Mouse (Mus musculus): Measurements from ENCODE around the gene Cntn4. TPM values are rescaled to one million over a fixed set of nuclear protein-coding genes. Genes with fewer than 3 reads are reported as not detected.
"Not testable (repeated sequence)": the region's sequence is repeated elsewhere in the genome, so short reads cannot be mapped to it uniquely, and the experiment has no call there.

Gene Cntn4
- polyA plus RNA-seq, 1 experiment, result 9.0 TPM

DNA sequence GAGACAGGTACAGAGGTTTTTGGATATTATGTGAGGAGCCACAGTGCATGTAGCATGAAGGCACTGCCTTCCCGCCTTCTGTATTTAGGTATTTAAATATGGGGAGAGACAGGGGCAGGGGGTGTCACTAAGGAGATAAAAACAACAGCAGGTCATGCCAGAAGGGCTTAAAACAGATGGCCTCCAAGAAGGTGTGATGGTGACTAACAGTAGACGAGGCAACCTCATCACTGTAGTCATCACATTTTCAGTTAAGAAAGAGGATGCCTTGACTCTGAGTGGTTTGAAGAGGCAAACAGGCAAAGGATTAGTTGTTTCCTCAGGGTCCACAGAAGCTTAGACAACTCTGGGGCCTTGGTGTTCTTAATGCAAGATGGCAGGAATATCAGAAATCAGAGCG is 655.0 kb downstream of the Cntn4 start:
- TF ChIP-seq POLR2A (IDR thresholded peaks at IDR 0.05; ENCODE audit: borderline replicate concordance, extremely low read depth, insufficient read depth, insufficient read length, poor library complexity, severe bottlenecking) (no peak), CTCF (IDR thresholded peaks at IDR 0.05; ENCODE audit: borderline replicate concordance, extremely low read depth, insufficient read depth, insufficient read length) (no peak)
- DNase-seq (ENCODE audit: low read depth), result no peak

DNA sequence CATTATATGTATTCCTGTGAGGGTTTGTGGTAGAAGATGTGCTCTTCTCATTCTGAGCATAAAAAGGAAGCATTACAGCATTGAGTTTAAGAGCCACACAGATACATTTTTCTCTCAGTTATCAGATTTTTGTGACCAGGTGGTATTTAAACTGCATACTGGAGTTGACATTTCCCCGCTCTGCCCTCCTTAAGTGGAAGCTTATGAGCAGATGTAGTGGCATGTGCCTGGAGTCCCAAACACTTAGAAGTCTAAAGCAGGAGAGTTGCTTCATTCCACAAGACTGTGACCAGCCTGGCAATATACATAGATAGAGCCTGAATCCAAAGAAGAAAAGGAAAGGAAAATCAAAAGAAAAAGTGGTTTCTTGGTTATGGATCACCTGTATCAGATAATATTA is 655.5 kb downstream of the Cntn4 start:
- TF ChIP-seq CTCF (IDR thresholded peaks at IDR 0.05; ENCODE audit: borderline replicate concordance, extremely low read depth, insufficient read depth, insufficient read length), result no peak
- no peak for TF ChIP-seq POLR2A (IDR thresholded peaks at IDR 0.05; ENCODE audit: borderline replicate concordance, extremely low read depth, insufficient read depth, insufficient read length, poor library complexity, severe bottlenecking)
- DNase-seq (ENCODE audit: low read depth), result no peak

DNA sequence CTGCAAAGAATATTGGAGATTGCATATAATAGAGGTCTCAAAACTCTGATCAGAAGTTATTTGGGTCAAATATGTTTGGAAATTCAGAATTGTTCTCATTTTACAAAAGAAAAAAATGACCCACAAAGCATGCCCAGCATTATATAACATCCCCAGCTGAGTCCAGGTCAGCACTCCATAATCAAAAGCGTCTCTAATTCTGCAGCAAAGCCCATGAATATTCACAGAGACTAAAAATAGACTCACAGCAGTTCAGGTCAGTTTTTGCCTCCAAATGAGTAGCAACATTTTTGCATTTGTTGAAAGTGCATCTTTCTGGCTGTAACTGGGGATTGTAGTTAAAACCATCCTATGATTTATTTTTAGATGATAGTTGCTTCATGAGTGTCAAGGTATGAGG is 657.6 kb downstream of the Cntn4 start:
- TF ChIP-seq POLR2A (IDR thresholded peaks at IDR 0.05; ENCODE audit: borderline replicate concordance, extremely low read depth, insufficient read depth, insufficient read length, poor library complexity, severe bottlenecking) (no peak), CTCF (IDR thresholded peaks at IDR 0.05; ENCODE audit: borderline replicate concordance, extremely low read depth, insufficient read depth, insufficient read length) (no peak)
- no peak for DNase-seq (ENCODE audit: low read depth)

DNA sequence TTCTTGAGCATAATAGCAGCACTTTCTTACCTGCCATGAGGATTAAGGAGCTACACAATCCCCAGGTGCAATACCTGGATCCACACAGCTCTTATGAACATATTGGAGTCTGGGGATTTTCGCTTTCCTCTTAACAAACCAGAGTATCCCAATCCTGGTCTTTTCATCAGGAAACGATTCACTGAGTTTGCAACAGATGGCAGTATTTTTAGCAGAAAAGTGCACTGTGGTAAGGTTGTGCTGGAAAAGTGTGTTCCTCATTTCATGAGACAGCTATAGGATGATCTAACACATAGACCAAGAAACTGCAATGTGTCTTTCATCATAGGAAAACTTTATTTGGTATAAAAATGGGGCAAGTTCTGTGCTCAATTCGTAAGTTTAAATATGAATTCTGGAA is 659.3 kb downstream of the Cntn4 start:
- no peak for TF ChIP-seq POLR2A (IDR thresholded peaks at IDR 0.05; ENCODE audit: borderline replicate concordance, extremely low read depth, insufficient read depth, insufficient read length, poor library complexity, severe bottlenecking)
- no peak for TF ChIP-seq CTCF (IDR thresholded peaks at IDR 0.05; ENCODE audit: borderline replicate concordance, extremely low read depth, insufficient read depth, insufficient read length)
- DNase-seq (ENCODE audit: low read depth), result no peak

DNA sequence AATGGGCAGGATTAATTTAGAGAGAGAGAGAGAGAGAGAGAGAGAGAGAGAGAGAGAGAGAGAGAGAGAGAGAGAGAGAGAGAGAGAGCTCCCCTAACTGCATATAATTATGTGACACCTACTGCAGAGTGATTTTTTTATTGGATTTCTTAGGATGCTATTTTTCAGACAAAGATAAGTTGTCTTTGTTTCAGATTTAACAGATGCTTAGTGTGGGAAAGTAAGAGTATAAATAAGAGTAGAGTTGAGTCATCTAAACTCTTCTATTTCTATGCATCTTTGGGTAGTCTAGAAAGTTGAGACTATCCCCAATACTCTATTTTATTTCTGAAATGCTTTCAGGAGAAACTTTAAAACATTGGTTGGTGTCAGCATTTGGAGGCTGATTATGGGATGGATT is 660.4 kb downstream of the Cntn4 start:
- no peak for DNase-seq (ENCODE audit: low read depth)
- TF ChIP-seq POLR2A (IDR thresholded peaks at IDR 0.05; ENCODE audit: borderline replicate concordance, extremely low read depth, insufficient read depth, insufficient read length, poor library complexity, severe bottlenecking) (no peak), CTCF (IDR thresholded peaks at IDR 0.05; ENCODE audit: borderline replicate concordance, extremely low read depth, insufficient read depth, insufficient read length) (no peak)

DNA sequence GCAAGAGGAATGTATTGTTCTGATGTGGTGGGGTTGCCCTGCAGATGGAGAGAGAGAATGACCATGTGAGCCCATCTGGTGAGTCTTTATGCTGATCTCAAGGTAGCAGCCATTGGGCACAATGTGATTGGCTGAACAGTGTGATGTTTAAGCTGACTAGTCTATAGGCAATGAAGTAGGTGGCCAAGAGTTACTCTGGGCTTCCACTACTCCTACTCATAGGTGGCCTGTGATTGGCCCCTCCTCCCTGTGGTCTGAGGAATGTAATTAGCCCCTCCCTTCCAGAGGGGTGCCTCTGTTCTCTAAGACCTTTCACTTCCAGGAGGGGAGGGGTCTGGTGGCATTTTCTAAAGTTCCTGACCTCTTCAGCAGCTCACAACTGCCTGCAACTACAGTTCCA is 663.7 kb downstream of the Cntn4 start:
- DNase-seq (ENCODE audit: low read depth), result no peak
- TF ChIP-seq CTCF (IDR thresholded peaks at IDR 0.05; ENCODE audit: borderline replicate concordance, extremely low read depth, insufficient read depth, insufficient read length), result no peak
- TF ChIP-seq POLR2A (IDR thresholded peaks at IDR 0.05; ENCODE audit: borderline replicate concordance, extremely low read depth, insufficient read depth, insufficient read length, poor library complexity, severe bottlenecking), result no peak

DNA sequence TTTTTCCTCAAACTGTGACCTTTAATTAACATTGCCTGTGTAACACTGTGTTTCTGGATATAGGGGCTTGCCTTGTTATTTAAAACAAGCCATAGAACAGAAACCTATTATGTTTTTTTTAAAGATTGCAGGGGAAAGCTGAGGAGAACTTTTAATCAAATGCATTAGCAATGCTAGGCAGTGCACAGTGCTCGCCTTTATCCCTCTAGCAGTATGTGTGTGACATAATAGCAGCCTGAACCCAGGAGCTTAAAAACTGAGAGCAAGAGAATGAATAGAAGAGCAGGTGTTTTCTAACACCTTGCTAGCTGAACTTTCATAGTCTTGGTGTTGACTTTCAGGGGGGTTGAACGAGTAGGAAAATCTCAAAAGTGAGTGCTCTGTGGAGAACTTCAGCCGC is 672.6 kb downstream of the Cntn4 start:
- DNase-seq (ENCODE audit: low read depth), result peak; percentile 44
- TF ChIP-seq POLR2A (IDR thresholded peaks at IDR 0.05; ENCODE audit: borderline replicate concordance, extremely low read depth, insufficient read depth, insufficient read length, poor library complexity, severe bottlenecking) (no peak), CTCF (IDR thresholded peaks at IDR 0.05; ENCODE audit: borderline replicate concordance, extremely low read depth, insufficient read depth, insufficient read length) (no peak)

DNA sequence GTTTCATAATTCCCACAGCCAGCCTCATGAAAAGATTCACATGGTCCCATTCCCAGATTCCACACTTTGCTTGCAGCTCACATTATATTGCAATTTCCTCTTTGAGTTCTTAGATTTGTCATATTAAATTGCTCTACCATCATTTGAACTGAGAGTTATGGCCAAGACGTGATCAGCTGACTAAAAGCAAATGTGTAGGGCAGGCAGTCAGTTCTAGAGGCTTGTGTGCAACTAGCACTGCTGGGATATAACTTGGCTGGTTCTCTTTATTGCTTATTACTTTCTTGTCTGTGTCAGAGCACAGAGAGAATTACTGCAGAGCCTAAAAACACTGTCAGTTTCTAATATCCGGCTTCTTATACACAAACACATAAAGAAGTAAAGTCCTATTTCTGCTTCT is 673.9 kb downstream of the Cntn4 start:
- no peak for TF ChIP-seq CTCF (IDR thresholded peaks at IDR 0.05; ENCODE audit: borderline replicate concordance, extremely low read depth, insufficient read depth, insufficient read length)
- TF ChIP-seq POLR2A (IDR thresholded peaks at IDR 0.05; ENCODE audit: borderline replicate concordance, extremely low read depth, insufficient read depth, insufficient read length, poor library complexity, severe bottlenecking), result no peak
- no peak for DNase-seq (ENCODE audit: low read depth)

DNA sequence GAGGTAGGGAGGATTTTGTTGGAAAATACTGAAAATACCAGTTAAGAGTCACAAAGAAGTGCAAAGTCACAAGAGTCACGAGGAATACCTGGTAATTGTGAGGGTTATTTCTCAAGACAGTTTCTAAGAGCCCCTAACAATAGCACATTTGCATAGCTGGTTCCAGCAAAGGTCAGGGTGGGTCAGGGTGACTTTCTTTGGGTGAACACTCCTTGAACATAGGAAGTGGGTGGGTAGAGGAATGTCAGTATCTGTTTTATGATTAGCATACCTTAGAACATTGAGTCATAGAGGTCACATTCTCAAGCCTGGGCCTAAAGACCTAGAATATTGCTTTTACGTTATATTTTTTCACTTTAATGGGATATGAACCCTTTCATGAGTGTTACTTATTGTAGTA is 681.3 kb downstream of the Cntn4 start:
- DNase-seq (ENCODE audit: low read depth), result not testable (repeated sequence)

DNA sequence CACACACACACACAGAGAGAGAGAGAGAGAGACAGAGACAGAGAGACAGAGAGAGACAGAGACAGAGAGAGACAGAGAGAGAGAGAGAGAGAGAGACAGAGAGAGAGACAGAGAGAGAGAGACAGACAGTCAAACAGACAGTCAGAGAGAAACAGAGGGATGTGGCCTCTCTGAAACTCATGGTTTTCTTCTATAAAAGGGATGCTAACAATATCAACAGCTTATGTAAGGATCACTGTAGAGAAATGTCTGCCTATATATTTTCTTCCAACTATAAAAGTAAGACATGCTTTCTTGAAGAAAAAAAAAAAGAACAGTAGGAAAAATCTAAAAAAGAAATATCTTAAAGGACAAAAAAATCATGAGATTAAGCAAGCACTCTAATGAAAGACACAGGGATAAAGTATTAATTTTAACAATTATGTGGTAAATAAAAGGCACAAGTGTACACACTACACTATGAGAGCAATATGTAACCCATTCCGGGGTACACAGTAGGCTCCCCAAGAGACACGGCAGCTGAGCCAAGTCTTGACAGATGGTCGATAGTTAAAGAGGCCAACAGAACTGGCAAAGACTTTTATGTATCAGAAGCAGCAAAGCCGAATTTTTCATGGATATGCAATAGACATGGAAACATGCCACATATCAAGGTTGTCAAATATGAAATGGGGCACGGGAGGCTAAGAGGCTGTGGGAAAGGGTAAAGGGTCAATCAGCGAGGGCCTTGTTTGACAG is 704.0 kb downstream of the Cntn4 start:
- peak; percentile 57 for DNase-seq (ENCODE audit: low read depth)
- TF ChIP-seq CTCF (IDR thresholded peaks at IDR 0.05; ENCODE audit: borderline replicate concordance, extremely low read depth, insufficient read depth, insufficient read length), result no peak
- no peak for TF ChIP-seq POLR2A (IDR thresholded peaks at IDR 0.05; ENCODE audit: borderline replicate concordance, extremely low read depth, insufficient read depth, insufficient read length, poor library complexity, severe bottlenecking)

DNA sequence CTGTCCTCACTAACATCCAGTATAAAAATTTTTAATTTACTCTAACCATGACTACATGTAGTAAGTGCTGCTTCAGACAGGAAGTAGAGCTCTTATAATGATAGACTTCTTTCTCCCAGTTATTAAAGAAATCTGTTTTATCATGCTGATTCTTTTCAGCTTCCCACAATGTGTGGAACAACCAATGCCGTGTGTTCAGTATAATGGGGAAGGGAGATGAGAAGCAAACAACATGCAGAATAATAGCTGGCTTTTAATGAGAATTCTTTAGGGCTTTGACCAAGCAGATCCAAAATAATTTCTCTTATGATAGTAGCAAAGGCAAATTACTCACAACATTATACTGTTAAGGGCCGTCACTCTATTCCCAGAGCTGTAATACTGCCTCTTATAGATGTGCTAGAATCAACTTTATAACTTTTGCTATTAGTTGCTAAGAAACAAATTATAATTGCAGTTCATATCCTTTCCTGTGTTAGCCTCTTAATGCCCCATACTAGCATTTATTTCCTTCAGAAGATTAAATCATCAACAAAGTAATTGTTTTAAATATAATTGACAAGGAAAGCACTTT is 710.5 kb downstream of the Cntn4 start:
- peak; percentile 11 for DNase-seq (ENCODE audit: low read depth)
- no peak for TF ChIP-seq CTCF (IDR thresholded peaks at IDR 0.05; ENCODE audit: borderline replicate concordance, extremely low read depth, insufficient read depth, insufficient read length)
- TF ChIP-seq POLR2A (IDR thresholded peaks at IDR 0.05; ENCODE audit: borderline replicate concordance, extremely low read depth, insufficient read depth, insufficient read length, poor library complexity, severe bottlenecking), result no peak

DNA sequence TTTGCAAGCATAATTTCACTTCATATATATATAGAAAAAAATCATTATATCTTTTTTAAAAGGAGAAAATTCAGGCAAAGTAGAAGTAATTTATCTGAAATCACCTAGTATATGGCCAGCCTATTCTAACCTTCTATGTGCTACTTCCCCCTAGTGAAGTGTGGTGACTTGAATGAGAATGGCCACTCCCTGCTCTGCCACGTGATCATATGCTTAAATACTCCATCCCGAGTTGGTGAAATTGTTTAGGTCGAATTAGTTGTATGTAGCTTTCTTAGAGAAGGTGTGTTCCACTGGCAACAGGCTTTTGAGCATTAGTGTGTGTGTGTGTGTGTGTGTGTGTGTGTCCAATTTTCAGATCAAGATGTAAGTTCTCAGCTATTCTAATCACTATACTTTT is 730.6 kb downstream of the Cntn4 start:
- DNase-seq (ENCODE audit: low read depth), result no peak
- TF ChIP-seq CTCF (IDR thresholded peaks at IDR 0.05; ENCODE audit: borderline replicate concordance, extremely low read depth, insufficient read depth, insufficient read length) (no peak), POLR2A (IDR thresholded peaks at IDR 0.05; ENCODE audit: borderline replicate concordance, extremely low read depth, insufficient read depth, insufficient read length, poor library complexity, severe bottlenecking) (no peak)

Data from brain, embryonic 14.5 days (tissue).